Mouse (Mus musculus) neural tube, embryonic 10.5 days (tissue): ENCODE measurements around the gene Nkx2-4.

Source experiments
- DNase-seq: peaks from one replicate; pipeline ENCODE4 v3.0.0-alpha.2; 2017; ENCODE audit warnings: low spot score; ENCODE audit errors: extremely low spot score

Nkx2-4 gene

DNA sequence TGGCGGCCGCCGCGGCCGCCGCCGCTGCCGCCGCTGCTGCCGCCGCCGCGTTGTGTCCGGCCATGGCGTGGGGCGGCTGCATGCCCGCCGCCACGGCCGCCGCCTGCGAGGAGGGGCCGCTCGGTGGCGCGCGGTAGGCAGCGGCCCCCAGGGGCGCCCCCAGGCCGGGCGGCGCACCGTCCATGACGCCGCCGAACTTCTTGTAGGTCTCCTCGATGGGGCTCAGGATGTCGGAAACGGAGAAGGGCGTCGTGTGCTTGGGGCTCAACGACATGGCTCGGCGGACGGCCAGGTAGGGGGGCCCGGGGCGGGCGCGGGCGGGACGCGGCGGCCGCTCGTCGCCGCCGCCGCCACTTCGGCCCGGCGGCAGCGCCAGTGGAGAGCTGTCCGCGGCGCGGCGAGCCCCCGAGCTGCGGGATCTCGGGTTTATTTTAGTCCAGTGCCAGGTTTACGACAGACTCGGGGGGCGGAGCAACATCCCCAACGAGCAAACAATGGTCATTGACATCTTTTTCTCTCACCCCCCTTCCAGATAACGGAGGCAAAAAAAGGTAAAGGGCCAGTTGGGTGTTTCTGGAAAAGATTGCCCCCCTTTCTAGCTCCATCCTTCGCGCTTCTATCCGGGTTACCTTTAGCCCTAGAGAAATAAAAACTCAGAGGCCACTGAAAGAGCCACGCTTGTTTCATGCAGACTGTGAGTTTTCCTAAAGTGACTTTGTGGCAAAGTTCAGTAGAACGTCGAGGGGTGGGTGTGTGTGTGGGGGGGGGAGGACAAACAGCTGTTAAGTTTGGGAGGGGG, at the start of gene Nkx2-4:
Gene Nkx2-4, minus strand, starts transcription at position 374 of the 799 bp plus-strand sequence.
- peak; percentile 67 for DNase-seq

DNA sequence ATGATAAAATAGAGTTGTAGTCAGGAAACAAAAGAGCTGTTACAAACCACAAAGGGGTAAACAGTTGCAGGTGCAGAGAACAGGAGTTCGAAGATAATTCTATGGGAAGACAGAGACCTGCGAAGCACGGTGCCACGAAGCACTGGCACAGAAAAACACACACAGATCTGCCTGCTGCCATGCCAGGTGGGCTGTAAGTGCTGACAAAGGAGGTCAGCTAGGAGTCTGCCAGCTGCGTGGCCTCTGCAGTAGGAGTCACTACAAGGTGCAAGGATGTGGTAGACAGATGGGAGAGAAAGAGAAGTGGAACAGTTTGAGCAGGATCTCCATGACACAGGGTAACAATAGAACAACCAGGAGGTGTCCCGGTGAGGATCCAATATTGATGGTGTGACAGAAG, 42.1 kb upstream of the Nkx2-4 start:
- no peak for DNase-seq

DNA sequence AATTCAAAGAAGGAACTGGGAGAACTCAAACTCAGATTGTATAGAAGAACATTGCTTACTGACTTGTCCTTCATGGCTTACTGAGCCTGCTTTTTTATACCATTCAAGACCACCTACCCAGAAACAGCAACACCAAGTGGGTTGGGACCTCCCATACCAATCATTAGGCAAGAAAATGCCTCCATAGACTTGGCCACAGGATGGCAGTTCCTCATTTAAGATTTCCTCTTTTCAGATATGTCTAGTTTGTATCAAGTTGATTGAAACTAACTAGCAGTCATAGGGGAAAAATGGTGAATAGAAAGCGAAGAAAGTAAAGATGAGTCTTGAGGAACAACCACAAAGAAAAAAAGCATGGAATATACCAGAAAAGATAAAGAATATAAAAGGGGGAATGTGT, 34.5 kb upstream of the Nkx2-4 start:
- DNase-seq: no peak

DNA sequence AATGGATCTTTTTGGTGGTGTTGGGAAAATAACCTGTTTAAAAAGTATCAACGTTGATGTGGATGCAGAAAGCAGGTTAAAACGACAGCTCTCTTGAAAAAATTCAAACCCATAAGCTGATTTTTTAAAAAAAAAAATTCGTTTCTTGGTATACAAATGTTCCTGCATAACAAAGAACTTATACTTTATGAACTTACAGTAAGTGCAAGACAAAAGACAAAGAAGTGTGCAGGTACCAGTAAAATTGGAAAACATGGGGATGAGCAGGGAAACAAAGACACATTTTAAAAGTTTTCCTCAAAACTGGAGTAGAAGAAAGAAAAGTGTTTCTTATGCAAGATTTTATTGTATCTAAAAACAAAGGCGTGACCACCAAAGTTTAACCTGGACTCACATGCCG, 1.2 kb upstream of the Nkx2-4 start:
- DNase-seq: no peak

DNA sequence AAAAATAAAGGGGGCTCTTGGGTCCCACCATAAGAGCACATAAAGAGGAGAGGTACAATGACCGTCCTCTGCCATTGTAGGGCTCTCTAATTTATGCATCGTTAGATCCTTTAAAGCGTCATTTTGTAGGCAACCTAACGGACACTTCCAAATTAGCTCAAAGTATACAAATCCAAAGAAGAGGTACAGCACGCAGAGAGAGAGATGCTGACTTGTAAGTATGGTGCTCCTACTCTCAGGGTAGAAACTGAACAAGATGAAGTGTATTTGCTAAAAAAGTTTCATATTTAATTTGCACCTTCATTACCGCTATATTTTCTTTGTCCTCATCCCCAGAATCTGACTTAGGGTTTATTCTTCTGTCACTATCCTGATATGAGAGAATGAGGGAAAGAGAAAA, 692 bp upstream of the Nkx2-4 start:
- no peak for DNase-seq

DNA sequence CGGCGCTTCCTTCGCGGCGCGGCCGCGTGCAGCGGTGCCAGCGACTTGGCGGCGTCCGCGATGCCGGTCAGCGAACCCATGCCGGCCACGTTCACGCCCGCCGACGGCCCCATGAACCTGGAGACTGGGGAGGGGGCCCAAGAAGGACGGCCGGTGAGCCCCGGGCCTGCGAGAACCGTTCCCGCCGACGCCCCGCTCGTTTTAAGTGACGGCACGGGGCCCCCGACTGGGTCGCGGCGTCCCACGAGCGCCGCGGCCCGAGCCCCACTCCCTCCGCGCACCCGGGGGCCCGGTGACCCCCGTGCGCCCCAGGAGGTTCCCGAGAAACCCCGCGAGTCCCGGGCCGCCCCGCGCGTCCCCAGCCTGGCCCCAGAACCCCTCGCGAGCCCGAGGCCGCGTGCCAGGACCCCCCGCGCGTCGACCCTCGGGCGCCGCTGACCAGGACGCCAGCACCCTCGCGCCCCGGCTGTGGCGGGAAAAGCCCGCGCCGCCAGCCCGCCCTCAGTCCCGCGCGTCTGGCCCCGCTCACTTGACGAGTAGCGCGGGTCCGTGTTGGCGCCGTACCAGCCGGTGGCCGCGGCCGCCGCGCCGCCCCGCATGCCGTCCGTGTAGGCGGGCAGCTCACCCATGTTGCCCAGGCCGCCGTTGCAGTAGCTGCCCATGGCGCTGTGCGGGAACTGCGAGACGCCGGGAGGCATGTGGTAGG, 726 bp downstream of the Nkx2-4 start:
- DNase-seq: no peak

DNA sequence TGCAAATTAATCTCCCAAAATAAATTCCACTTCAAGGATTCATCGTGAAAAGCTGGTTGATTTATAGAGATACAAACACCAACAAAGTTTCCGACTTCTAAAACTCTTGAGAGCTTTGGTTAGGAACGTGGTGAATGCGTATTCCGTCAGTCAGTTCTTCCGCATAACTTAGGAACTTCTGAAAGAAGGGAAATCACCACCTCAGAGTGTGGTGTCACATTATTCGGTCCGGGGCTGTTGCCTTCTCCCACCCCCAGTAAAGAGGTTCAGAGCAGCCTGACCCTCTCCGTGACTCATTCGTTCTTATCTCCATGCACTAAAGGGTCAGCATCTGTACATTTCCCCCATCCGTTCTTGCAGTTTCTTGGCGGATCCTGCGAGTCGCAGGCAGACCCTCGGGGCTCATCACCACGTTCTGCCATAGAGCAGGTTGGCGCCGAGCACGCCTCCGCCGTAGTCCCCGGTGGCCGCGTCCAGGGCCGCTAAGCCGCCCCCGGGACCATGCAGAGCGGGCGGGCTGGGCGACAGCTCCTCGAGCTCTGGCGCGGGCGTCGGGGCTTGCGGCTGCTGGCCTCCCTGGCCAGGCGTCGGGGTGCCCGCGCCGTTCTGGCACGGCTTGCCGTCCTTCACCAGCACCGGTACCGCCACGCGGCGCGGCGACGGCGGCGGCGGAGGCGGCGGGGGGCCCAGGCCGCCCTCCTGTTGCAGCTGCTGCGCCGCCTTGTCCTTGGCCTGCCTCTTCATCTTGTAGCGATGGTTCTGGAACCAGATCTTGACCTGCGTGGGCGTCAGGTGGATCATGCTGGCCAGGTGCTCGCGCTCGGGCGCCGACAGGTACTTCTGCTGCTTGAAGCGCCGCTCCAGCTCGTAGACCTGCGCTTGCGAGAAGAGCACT, 1.5 kb downstream of the Nkx2-4 start:
- DNase-seq: peak; percentile 69

DNA sequence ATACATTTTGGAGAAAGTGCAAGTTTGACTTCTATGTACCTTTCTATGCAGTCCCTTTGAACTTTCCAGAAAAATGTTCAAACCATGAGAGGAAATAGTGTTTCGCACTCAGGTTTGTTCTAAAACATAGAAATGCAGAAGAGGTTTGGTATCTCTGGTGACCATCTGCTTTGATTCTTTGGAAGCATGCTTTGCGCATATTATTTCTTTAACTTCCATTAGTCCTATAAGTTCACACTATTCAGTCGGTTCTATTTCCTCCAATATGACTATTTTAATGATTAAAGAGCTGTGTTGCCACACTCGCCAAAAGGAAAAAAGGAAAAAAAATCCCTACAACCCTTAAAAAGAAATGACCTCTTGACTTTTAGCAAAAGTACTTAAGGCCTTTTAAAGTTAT, 2.9 kb downstream of the Nkx2-4 start:
- DNase-seq: no peak

DNA sequence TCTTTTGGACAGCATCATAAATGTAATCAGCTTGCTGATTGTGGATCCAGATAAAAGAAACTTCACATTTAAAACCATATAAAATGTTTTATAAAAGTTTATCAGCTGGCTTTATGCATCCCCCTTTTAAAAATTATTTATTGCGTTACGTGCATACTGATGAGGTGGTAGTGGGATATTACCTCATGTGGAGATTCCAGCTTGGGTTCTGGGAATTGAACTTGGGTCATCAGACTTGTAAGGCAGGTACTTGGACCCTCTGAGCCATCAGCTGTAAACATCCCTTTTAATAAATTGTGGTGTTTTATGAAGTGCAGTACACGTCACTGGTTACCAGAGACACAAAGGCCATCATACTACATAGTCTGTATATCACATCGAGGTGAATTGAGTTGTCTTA, 10.8 kb downstream of the Nkx2-4 start:
- DNase-seq: no peak

DNA sequence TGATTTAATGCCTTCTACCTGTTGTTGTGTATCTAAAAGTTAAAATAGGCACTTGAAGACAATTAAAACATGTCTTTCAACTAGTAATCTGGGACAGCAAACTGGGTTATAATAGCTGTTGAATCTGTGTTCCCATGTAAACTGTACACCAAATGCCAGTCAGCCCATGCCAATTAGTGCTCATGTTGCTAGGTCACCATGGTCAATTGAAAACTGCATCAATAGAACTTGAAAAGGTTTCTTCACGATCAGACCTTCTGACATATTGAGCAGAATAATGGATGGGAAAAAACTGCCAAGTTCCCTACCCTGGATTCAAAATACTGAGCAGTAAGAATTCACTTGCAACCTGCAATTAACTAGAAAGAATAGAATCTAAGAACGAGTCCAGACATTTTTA, 11.3 kb downstream of the Nkx2-4 start:
- DNase-seq: no peak

DNA sequence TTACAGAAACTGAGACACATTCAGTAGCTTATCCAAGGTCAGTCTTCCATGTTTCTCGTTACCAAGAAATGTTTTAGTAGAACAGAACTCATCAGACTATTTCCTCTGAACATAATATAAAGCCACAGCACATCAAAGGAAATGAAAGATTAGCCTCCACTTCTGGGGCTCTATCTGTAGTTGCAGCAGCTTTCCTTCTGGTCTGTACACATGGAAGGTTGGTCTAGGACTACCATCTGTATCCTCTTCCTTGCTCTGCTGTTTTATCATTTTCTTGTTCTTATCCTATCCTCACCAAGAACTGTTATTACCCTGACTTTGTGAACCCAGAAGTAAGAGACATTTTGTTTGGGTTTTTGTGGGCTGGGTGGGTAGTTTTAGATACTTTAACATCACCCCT, 14.9 kb downstream of the Nkx2-4 start:
- no peak for DNase-seq

DNA sequence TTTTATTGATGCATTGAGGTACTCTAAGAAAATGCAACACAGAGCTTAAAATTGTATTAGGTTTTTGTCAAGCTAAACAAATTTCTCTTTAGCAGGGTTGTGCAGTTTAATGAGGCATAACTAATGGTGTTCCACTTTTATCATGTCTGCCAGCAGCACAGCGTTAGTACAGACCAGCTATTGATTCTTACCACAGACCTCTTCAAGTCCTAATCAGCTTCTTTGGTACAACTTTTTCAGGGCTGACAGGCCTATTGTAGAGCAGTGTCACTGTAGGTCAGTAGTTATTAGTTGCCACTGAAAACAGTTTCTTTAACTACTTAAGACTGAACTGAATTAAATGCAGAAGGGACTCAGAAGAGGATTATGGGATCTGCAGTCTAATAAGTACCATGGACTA, 16.2 kb downstream of the Nkx2-4 start:
- DNase-seq: no peak

DNA sequence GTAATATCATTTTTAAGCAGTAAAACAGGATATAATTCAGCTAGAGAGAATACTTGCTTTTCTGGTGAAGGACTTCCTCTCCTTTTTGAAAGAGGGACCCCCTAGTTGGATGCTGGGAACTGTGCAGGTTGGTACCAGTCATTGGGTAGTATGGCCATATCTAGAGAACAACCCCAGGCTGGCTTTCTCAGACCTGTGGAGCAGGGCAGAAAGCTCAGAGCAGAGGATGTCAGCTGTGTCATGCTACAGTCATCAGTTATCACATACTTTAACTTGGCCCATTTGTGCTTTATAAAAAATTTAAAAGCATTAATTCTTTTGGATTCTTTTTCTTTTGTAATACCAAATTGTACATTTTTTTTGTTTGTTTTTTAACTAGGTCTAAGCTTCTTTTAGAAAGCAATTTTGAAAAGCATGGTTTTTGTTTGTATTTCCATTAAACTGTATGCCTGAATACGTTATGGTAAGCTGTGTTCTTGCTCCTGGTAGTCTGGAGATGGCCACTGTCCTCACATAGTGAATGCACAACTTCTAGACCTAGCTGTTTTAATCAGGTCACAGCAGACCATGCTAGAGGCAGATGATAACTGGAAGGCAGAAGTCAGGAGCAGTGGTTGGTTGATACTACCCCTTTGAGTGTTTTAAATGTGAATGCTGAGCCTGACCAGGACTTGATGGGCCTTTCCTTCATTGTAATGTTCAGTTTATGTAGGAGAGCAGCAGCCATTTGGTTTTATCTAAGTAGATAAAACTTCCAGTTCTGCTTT, 17.6 kb downstream of the Nkx2-4 start:
- DNase-seq: no peak

DNA sequence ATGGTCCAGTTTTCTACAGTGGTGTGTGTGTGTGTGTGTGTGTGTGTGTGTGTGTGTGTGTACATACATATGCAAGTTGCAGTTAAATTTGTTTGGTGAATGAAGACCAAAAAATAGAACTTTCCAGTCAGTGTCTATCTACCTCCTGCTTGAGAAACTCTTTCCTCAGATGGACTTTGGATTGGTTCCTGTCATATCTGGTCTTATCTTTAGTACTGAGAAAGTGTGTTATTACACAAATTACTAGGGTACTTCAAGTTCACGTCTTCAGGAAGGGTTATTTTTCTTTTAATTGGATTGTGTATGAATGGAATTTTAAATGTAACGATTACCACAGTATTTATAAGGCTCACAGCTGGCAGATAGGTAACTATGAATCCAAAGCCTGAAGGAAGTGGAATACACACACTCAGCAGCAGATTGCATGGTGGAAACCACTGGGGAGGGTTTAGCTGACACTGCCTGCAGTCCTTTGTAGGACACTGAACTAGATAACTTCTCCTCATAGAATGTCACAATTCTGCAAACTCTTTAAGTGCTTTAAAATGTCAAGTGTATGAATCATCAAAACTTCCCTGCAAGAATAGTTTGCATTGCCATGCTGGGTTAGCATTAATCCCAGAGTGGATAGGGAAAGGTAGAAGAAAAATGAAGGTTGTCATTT, 31.9 kb downstream of the Nkx2-4 start:
- no peak for DNase-seq

DNA sequence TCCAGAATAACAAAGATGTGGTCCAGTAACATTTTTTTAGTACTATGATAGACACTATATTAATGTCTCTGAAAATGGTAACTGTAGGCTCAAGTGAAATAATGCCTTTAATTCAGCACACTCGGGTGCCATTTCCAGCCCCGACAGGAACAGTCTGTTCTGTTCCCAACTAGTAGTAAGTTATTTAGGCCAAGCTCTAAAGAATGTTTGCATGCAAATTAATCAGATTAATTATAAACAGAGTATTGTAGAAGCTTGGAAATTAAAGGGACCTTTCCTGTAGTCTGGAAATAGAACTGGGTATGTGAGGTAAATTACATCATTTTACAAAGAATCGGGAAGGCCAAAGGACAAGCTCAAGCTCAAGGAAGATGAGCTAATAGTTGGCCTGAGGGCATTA, 38.2 kb downstream of the Nkx2-4 start:
- no peak for DNase-seq

DNA sequence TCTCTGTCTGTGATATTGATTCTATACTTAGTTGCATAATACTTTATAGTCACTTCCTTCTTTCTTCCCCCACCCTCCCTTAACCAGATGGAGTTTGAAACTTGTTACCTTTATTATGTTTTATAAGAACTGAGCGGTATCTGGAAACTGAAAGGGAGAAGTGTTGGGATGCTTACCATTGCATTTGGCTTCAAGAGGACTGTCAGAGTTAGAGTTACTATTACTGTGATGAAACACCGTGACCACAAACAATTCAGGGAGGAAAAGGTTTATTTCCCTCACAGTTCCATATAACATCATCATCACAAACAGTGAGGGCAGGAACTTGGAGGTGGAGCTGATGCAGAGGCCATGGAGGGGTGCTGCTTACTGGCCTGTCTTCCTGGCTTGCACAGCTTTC, 49.4 kb downstream of the Nkx2-4 start:
- DNase-seq: no peak
